Mouse (Mus musculus): ENCODE data around the gene Slc51b. TPM values are rescaled to one million over a fixed set of nuclear protein-coding genes. Genes with fewer than 3 reads are reported as not detected.
A peak's percentile ranks its signal among the peaks of the same experiment; 100 is the strongest.

Slc51b gene
- total and polyA plus RNA-seq, 2 experiments from 2014 or later = not detected

GRCm38 (mm10) chr9:65382751-65383097 lies 40.0 kb downstream of the Slc51b start:
- H3K9me3 ChIP-seq (replicated peaks; ENCODE audit: control insufficient read depth, low read length) = no peaks in the 10 kb centered on the region
- H3K4me1 ChIP-seq (ENCODE audit: control insufficient read depth, insufficient read depth) = peaks cover 15% of the 10 kb centered on the region
- DNase-seq (ENCODE audit: low spot score) = no peak
- no peak overlapping the region for H3K4me2 ChIP-seq (ENCODE audit: low read depth, low read length)
- H3K36me3 ChIP-seq (replicated peaks; ENCODE audit: control insufficient read depth, insufficient read depth, low read length) = no peaks in the 10 kb centered on the region
- H3K27ac ChIP-seq (ENCODE audit: low read depth) = peak overlapping the region; percentile 43; the same call in 1 of the 2 replicates
- no peak for TF ChIP-seq EP300 (IDR thresholded peaks at IDR 0.05; ENCODE audit: low read depth)
- TF ChIP-seq CTCF (IDR thresholded peaks at IDR 0.05; ENCODE audit: low read depth) = no peak
- H3K4me3 ChIP-seq (ENCODE audit: low read depth, low read length) = no peak overlapping the region
- ATAC-seq (ENCODE audit: insufficient read depth, low read depth) = 0 out of 2 replicates have a peak, but pooled peaks have one; percentile 14
- WGBS = 42% methylated on average over 3 of the region's 3 CpGs
- H3K27me3 ChIP-seq (ENCODE audit: control insufficient read depth, insufficient read depth, low read length) = no peaks in the 10 kb centered on the region
- H3K9ac ChIP-seq (replicated peaks; ENCODE audit: low read depth, low read length) = no peak overlapping the region

- no peaks in the 10 kb centered on the region for H3K9me3 ChIP-seq (replicated peaks; ENCODE audit: control insufficient read depth, low read length)
- no peaks in the 10 kb centered on the region for H3K36me3 ChIP-seq (replicated peaks; ENCODE audit: control insufficient read depth, insufficient read depth, low read length)
- H3K4me2 ChIP-seq (ENCODE audit: low read depth, low read length) = no peak overlapping the region
- peak overlapping the region; percentile 43; the same call in 1 of the 2 replicates for H3K27ac ChIP-seq (ENCODE audit: low read depth)
- 53% methylated on average over 6 of the region's 6 CpGs for WGBS
- no peak for TF ChIP-seq EP300 (IDR thresholded peaks at IDR 0.05; ENCODE audit: low read depth)
- no peak for TF ChIP-seq CTCF (IDR thresholded peaks at IDR 0.05; ENCODE audit: low read depth)
- no peak overlapping the region for H3K9ac ChIP-seq (replicated peaks; ENCODE audit: low read depth, low read length)
- DNase-seq (ENCODE audit: low spot score) (no peak), ATAC-seq (ENCODE audit: insufficient read depth, low read depth) (0 out of 2 replicates have a peak, but pooled peaks have one; percentile 50)
- peaks cover 15% of the 10 kb centered on the region for H3K4me1 ChIP-seq (ENCODE audit: control insufficient read depth, insufficient read depth)
- no peak overlapping the region for H3K4me3 ChIP-seq (ENCODE audit: low read depth, low read length)
- H3K27me3 ChIP-seq (ENCODE audit: control insufficient read depth, insufficient read depth, low read length) = no peaks in the 10 kb centered on the region
Measured at GRCm38 (mm10) chr9:65382031-65382750, 40.6 kb downstream of the Slc51b start.

- ATAC-seq (ENCODE audit: insufficient read depth, low read depth) = no peak
Measured at GRCm38 (mm10) chr9:65381017-65381590, 41.7 kb downstream of the Slc51b start.

GRCm38 (mm10) chr9:65375163-65375934 lies 47.4 kb downstream of the Slc51b start:
- H3K9me3 ChIP-seq (replicated peaks; ENCODE audit: control insufficient read depth, low read length) = no peaks in the 10 kb centered on the region
- ATAC-seq (ENCODE audit: insufficient read depth, low read depth) = no peak
- H3K36me3 ChIP-seq (replicated peaks; ENCODE audit: control insufficient read depth, insufficient read depth, low read length) = no peaks in the 10 kb centered on the region
- no peak overlapping the region for H3K4me2 ChIP-seq (ENCODE audit: low read depth, low read length)
- no peak for DNase-seq (ENCODE audit: low spot score)
- no peak overlapping the region for H3K9ac ChIP-seq (replicated peaks; ENCODE audit: low read depth, low read length)
- peaks cover 3% of the 10 kb centered on the region; the same call in 1 of the 2 replicates for H3K4me1 ChIP-seq (ENCODE audit: control insufficient read depth, insufficient read depth)
- peak overlapping the region; percentile 26; the same call in 1 of the 2 replicates for H3K27ac ChIP-seq (ENCODE audit: low read depth)
- no peaks in the 10 kb centered on the region for H3K27me3 ChIP-seq (ENCODE audit: control insufficient read depth, insufficient read depth, low read length)
- 73% methylated on average over 9 of the region's 9 CpGs for WGBS
- no peak overlapping the region for H3K4me3 ChIP-seq (ENCODE audit: low read depth, low read length)
- TF ChIP-seq CTCF (IDR thresholded peaks at IDR 0.05; ENCODE audit: low read depth) (peak; percentile 10; the same call in 1 of the 2 replicates), EP300 (IDR thresholded peaks at IDR 0.05; ENCODE audit: low read depth) (no peak)

More at GRCm38 (mm10) chr9:65381017-65381590, 41.7 kb downstream of the Slc51b start:
- TF ChIP-seq EP300 (IDR thresholded peaks at IDR 0.05; ENCODE audit: low read depth) = no peak
- no peak for TF ChIP-seq CTCF (IDR thresholded peaks at IDR 0.05; ENCODE audit: low read depth)
- H3K4me2 ChIP-seq (ENCODE audit: low read depth, low read length) = no peak overlapping the region
- WGBS = 58% methylated on average over 4 of the region's 4 CpGs
- H3K9ac ChIP-seq (replicated peaks; ENCODE audit: low read depth, low read length) = no peak overlapping the region
- DNase-seq (ENCODE audit: low spot score) = no peak
- peaks cover 15% of the 10 kb centered on the region for H3K4me1 ChIP-seq (ENCODE audit: control insufficient read depth, insufficient read depth)
- no peak overlapping the region for H3K27ac ChIP-seq (ENCODE audit: low read depth)
- H3K9me3 ChIP-seq (replicated peaks; ENCODE audit: control insufficient read depth, low read length) = no peaks in the 10 kb centered on the region
- no peaks in the 10 kb centered on the region for H3K36me3 ChIP-seq (replicated peaks; ENCODE audit: control insufficient read depth, insufficient read depth, low read length)
- H3K27me3 ChIP-seq (ENCODE audit: control insufficient read depth, insufficient read depth, low read length) = no peaks in the 10 kb centered on the region
- H3K4me3 ChIP-seq (ENCODE audit: low read depth, low read length) = no peak overlapping the region

GRCm38 (mm10) chr9:65374468-65375162 lies 48.1 kb downstream of the Slc51b start:
- Histone ChIP-seq H3K4me2 (ENCODE audit: low read depth, low read length) (no peak overlapping the region), H3K36me3 (replicated peaks; ENCODE audit: control insufficient read depth, insufficient read depth, low read length) (no peaks in the 10 kb centered on the region), H3K9ac (replicated peaks; ENCODE audit: low read depth, low read length) (no peak overlapping the region), H3K27me3 (ENCODE audit: control insufficient read depth, insufficient read depth, low read length) (no peaks in the 10 kb centered on the region), H3K4me1 (ENCODE audit: control insufficient read depth, insufficient read depth) (peaks cover 3% of the 10 kb centered on the region; the same call in 1 of the 2 replicates), H3K9me3 (replicated peaks; ENCODE audit: control insufficient read depth, low read length) (no peaks in the 10 kb centered on the region), H3K4me3 (ENCODE audit: low read depth, low read length) (no peak overlapping the region), H3K27ac (ENCODE audit: low read depth) (peak overlapping the region; percentile 26; the same call in 1 of the 2 replicates)
- 63% methylated on average over 5 of the region's 5 CpGs for WGBS
- TF ChIP-seq CTCF (IDR thresholded peaks at IDR 0.05; ENCODE audit: low read depth) = no peak
- TF ChIP-seq EP300 (IDR thresholded peaks at IDR 0.05; ENCODE audit: low read depth) = no peak
- DNase-seq (ENCODE audit: low spot score) = no peak
- ATAC-seq (ENCODE audit: insufficient read depth, low read depth) = peak; percentile 27; the same call in 1 of the 2 replicates

Data from heart, postnatal 0 days (tissue).